Mouse (Mus musculus) mature B cell (primary cell): ENCODE data around the gene Ninj1.

Experiments
- in situ Hi-C: fragments of 300-500 bp; cut with MboI; formaldehyde crosslinking; loops from 2 replicates; pipeline ENCODE4 v1.14.3; 2019

The Ninj1 gene

DNA sequence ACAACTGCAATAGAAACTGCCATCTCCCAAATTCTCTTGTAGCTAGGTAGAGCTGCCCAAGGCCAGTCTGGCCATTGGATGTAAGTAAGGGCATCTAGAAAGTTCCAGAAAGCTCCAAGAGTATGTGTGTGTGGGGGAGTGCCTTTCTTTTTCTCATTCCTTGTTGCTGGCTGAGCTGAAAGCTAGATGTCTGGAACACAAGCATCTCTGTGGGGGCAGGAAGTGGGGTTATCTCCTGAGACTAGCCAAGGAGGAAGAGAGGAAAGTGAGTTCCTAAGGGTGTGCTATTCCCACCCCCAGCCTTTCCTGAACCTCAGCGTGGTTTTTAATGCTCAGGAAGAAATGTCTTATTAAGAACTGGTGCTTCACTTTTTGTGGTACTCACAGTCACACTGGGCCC, 15.6 kb upstream of the Ninj1 start:
- in situ Hi-C loops: no loop called here

DNA sequence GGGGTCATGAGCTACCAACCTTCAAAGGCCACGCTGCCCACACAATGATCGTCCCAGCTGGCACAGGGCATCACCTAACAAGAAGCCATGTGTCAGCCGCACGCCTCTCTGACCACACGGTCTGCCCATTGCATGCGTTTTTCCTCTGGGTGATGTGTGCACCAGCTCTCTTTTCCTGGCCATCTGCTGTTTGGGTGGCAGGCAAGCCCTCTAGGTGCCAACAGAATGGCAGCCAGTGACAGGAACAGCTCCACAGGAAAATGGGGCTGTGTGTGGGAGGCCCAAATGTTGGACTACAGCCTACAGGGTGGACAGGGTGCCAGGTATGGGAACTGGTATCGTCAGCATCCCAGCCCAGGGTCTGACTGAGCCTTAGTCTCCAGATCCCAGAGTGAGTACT, 14.9 kb upstream of the Ninj1 start:
- in situ Hi-C loops: no loop called here

DNA sequence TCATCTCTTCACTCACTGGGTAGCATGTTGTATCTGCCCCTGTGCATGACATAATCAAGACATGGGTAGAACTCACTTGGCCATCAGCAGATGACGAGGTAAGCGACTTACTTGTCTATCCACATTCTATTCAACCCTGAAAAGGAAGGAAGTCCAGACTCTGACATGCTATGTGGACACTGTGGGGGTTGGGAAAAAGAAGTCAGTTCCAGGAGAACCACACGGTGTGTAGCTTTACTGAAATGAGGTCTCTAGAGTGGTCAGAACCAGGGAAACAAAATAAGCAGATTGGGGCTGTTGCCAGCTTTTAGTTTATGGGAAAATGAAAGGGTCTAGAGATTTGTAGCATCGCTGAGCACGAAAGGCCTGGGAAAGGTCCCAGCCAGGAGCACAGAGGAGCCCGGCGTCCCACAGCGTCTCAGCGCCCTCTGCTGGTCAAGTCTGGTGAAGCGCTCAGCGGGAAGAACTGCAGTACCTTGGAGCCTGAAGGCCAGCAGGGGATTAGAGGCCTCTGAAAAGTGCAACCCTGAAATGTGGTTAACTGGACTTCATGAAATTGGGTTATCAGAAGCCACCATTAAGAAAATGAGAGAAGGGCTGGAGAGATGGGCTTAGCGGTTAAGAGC, 14.2 kb upstream of the Ninj1 start:
- in situ Hi-C loops: no loop called here

DNA sequence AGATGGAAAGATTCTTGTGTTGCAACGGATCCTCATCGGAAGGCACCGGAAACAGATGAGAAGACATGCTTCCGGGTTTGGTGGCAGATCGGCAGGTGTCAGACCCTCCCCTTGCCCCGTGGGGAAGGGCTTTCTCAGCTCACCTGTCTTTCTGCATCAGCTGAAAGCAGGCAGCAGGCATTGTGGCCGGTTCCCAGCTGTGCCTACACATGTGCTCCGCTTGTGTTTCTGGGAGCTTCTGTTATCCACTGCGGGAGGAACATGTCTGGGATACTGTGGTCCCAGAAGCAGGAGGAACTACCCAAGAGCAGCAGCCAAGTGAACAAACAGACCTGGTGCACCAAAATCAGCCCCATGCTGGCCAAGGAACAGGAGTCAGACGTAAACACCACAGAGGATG, 11.8 kb upstream of the Ninj1 start:
- in situ Hi-C loops: no loop called here

DNA sequence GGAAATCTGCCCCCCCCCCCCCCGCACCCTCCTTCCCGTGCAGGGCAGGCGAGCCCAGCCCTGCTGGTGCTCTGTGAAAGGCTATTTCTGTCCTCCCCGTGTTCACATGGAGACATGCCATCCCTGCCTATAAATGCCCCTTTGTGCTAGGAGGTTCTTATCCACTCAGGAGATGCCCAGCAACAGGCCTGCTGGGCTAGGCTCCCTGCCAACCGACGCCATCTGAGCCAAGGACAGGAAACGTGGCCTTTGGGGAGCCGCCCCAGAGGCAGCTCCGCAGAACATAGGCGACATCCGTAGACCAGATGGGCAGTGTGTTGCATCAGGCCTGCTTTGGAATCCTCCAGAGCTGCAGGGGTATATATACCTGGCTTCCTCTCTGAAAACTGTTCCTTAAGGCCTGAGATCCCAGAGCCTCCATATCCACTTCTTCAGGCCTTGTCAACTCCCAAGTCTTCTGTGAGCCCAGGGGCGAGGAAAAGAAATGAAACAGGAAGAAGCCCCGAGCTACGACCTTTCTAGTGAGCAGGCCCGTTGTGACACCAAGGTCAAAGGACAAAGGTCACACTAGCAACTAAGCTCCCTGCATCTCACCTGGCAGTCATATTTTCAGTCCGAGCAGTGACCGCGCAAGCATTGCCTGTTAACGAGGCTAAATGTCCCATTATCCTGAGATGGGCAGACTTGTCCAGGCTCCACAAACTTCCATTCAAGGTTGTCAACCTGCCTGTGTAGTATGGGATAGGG, 8.3 kb upstream of the Ninj1 start:
- in situ Hi-C loops: no loop called here

DNA sequence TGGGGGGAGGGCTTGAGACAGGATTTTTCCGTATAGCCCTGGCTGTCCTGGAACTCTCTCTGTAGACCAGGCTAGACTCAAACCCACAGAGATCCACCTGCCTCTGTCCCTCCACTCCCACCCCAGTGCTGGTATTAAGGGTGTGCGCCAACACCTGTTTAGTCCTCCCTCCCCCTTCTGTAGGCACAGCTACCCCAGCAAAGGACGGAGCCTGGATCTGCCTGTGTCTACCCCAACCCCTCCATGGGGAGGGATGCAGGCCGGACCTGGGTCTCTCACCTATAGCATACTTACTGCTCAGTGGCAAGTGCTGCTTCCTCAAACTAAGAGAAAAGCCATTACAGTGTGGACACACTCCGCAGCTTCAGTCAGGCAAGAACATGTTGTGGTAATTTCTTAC, 7.0 kb upstream of the Ninj1 start:
- in situ Hi-C loops: no loop called here

DNA sequence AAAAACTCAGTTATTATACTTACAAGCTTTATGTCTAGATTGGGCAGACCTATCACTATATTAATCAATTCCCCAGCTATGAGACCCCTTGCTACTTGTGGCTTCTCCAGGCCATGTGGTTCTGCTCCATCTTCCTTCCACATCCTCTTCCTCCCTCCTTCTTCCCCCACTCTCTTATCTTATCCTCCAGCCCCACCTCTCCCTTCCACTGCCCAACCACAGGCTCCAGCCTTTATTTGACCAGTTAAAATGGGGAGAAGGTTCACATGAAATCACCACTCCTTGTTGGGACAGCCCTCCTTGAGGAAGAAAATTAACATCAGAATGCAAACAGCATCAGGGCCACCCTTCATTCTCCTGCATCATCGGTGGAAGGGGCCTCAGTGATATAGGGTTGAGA, 6.6 kb upstream of the Ninj1 start:
- in situ Hi-C loops: no loop called here

DNA sequence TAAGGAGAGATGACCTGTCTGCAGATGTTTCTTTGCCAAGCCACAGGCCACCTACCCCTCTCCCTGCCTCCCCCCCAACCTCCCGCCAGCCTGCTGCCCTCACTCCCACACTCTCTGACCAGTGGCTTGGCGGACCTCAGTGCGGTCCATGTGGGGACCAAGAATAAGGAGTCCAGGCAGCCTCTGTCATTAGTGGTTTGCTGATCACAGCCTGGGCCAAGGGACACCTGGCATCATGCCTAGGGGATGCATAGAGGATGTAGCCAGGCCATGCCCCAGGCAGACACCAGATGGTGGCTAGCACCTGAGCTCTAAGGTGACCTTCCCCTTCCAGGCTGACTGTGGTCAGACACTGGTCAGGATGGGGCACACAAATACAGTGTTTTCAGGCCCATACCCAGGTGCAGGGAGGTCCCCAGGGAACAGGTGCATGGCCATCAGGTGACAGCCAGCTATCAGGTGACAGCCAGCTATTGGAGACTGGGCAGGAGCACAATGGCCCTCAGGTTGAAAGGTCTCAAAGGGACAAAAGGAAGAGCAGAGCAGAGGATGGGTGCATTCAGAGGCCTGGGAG, 5.8 kb upstream of the Ninj1 start:
- in situ Hi-C loops: no loop called here

DNA sequence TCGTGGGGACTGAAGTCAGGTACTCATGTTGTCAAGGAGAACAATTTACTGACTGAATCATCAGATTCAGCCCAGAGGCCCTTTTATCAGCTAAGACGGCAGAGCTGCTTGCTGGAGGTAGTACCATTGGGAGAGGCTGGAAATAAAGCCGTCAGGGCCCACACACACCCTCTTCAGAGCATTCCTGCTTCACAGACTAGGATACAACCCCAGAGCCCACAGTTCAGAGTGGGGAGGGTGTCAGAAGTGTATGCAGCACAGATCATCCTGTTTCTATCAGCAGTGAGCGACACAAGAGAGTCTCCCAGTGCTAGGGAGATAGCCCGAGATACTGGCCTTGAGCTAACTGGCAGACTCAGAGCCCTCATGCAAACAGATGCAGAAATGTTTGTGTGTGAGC, 4.1 kb upstream of the Ninj1 start:
- in situ Hi-C loops: no loop called here

DNA sequence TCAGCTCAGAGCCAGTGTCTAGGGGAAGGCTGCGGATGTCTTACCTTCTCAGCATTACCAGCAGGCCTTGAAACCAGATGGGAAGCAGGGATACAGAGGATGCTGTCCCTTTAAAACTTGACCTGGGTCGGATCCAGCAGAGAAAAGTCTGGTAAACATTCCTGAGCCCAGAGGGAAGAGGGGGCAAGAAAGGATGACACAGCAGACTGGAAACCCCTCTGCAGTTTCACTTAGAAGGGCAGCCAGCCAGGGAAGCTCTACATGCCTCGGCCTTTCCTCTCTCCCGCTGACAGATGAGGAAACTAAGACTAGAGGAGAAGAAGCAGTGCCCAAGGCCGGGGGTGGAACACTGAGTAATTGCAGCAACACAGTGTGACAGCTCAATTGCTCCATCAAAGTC, 3.6 kb upstream of the Ninj1 start:
- in situ Hi-C loops: no loop called here

DNA sequence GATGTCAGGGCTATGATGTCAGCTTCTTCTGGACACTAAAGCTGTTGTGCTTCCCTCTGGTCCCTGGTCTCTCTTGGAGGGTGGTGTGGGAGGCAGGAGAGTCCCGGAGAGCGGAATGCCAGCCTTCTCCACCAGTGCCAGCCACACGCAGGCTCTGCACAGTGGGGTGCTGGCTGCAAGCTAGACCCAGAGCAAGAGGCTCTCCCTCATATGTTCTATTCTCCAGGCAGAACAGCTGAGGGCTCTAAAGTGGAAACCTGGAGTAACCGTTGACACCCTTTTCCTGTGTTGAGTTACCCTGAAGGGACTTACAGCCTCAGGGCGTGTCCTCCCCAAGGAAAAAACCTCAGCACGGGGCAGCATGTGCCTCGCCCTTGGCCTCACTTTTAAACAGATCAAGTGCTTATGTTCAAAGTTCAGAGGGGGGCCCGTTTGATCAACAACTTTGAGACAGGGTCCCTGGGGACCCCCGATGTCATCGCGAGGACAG, 442 bp upstream of the Ninj1 start:
- in situ Hi-C loops: no loop called here

DNA sequence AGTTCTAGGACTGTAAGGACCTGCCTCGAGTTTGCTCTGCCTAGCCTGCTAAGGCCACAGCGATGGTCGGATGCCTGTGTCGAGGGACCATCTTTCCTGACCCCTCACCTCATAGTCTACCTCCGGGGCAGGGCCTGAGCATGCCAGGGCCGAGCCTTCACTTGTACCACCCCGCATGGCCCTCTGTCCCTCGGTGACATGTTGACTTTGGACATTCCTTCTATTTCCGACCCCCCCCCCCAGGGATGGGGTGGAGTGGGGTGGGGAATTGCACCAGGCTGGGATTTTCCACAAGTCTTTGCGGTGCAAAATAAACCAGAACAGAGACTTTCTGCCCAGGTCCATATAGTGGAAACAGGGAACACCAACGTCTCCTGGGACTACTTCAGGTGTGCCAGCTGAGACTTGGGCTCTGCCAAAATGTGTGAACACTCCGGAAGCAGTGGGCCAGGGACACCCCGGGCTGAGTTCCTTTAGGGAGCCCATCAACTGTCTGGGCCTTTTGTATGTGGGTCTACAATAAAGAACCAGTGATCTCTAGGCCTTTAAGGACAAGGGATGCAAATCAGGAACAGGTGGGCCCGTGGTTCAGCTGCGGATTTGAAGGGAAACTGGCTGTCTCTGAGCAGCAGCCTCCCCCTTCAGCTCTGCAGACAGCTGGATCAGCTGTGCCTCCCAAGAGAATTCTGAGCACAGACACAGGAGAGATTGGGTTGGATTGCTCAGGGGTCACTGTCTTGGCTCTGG, 1.1 kb downstream of the Ninj1 start:
- in situ Hi-C loops: no loop called here

DNA sequence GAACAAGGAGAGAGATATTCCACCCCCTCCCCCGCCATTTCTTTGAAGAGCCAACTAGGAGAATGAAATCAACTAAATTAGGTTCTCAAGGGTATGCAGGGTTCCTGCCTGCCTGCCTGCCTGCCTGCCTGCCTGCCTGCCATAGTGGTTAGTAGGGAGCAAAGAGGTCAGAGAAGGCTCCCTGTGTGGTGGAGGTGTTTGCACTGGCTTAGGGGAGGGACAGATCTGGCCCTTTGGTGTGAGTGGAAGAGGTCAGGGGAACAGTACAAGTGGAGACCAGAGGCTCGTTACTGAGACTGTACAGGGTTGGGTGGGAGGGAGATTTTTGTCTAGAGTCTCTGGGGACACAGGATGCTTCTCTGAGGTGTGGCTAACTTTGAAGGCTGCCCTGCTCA, 1.7 kb downstream of the Ninj1 start:
- in situ Hi-C loops: no loop called here

DNA sequence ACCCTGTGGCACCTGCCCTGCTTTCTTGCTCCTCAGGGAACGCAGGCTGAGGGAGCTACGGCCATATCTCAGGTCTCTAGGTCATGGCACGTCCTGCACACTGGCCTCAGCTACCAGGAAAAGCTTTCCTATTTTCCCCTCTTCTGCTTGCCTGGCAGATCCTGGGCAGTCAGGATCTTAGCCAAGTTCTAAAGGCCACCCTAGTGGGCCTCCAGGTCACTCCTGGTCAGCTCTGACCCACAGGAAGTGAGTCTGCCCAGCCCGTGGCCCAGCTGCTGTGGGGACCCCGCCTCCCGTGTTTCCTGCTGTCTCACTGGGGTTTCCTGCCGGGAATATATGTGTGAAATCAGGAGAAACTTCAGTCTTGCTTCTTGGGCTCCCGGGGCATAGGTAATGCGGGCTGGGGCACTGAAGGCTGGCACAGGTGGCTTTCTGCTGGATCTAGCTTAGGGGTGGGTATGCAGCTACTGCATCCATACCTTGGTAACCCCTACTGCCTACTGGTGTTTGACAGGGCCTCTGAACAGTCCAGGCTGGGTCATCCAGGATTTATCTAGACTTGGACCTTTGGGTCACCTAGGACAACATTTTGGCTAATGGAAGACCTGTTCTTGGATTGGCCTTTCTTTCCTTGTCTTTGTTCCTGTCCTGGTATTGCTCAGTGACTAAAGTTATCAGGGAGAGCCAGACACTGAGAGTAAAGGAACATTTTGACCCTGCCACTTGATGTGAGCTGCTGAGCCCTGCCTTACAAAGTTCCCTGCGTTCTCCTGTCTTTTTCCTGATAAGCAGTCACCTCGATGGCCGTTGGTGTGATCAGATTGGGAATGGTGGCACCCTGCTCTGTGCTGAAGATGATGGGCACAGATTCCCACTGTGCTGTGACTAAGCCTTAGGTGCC, 2.9 kb downstream of the Ninj1 start:
- in situ Hi-C loops: no loop called here

DNA sequence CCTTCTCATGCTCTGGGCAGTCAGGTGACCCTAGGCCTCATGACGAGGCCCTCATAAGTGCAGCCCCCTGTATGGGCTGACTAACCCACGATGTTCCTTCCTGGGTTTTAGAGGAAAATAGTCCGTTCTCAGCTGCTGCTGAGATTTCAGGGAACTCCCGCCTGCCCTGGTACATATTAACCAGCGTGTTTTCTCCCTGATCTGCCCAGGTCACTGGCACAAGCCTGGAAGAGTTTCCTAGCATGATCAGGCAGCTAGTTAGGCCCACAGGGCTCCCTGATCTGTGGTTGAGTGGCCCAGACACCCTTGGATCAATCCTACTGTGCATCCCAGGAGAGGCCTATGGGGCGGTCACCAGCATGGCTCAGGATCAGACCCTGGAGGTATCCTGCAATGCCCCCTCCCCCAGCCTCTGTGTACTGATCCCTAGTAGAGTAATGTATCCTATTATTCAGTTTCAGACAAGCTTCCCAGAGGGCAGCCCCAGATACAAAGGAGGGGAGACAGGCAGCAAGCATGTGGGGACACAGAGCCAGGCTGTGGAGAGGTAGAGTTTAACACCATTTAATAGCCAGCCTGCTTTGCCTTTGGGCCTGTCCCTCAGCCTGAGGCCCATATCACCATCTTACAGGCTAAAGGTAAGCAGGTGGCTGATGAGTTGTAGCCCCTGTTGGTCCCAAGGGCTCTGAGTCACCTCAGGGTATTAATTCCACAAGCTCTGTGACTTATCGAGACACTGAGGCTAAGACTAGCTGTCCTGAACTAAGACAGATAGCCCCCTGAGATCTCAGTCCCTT, 3.8 kb downstream of the Ninj1 start:
- in situ Hi-C loops: no loop called here

DNA sequence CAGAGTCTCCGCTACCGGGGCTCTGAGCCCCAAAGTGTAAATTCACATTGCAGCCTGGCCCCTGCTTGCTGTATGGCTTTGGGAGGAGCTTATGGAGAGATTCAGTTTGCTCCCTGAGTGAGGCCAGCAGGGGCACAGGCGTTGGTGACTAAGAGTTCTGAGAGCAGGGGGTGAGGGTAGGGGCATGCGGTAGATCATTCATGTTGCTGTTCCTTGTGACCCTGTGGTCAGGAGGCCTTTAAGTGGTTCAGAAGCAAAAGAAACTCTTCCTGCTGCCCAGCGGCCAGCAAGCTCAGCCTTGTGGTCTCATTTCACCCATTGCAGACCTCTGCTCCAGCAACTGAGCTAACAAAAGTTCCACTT, 4.4 kb downstream of the Ninj1 start:
- in situ Hi-C loops: no loop called here

DNA sequence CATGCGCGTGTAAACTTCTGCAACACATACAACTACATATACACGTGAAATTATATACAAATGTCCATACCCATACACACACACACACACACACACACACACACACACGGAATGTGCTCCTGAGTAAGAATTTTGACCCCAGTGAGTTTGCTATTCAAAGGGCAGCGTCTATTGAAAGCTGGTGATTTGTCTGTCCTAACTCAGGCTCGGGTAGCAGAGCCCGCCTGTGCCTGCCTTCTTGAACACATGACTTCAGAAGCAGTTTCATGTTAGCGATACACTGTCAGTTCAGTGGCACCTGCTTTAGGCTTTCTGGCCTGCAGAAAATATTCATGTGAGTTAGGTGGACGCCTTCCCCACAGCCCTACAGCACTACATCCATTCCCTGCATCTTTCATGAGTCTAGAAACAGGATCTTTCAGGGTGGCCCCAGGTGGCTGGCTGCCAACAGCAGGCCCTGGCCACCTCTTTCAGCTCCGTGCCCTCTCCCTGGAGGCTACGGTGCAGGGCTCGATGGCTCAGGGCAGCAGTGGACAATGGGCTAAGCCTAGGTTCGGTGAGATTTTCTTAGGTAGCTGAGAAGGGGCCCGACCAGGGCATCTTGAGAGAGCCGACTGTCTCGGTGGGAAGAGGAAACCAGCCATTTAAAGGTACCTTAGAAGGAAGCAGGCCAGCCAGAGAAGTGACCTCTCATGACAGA, 5.0 kb downstream of the Ninj1 start:
- in situ Hi-C loops: no loop called here

DNA sequence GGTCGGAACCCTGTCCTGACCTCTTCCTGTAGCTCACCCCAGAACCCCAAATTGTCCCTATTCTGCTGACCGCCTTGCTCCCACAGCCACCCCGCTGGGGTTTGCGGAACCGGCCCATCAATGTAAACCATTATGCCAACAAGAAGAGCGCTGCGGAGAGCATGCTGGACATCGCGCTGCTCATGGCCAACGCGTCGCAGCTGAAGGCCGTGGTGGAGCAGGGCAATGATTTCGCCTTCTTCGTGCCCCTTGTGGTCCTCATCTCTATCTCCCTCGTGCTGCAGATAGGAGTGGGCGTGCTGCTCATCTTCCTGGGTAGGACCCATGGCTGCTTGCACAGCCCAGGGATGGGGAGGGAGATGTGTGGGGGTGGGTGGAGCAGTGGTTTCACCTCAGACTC, 6.4 kb downstream of the Ninj1 start:
- in situ Hi-C loops: no loop called here

DNA sequence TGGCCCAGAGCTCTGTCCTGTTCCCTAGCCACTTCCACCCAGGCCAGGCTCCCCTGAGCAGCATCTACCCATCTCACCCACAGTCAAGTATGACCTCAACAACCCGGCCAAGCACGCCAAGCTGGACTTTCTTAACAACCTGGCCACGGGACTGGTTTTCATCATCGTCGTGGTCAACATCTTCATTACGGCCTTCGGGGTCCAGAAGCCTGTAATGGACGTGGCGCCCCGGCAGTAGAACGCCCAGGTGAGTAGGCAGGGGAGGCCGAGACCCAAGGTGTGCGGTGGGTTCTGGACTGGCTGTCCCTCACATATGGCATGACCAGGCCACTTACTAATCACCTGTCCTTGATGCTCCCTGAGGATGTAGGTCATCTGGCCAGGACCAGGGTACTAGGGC, 7.5 kb downstream of the Ninj1 start:
- in situ Hi-C loops: no loop called here

DNA sequence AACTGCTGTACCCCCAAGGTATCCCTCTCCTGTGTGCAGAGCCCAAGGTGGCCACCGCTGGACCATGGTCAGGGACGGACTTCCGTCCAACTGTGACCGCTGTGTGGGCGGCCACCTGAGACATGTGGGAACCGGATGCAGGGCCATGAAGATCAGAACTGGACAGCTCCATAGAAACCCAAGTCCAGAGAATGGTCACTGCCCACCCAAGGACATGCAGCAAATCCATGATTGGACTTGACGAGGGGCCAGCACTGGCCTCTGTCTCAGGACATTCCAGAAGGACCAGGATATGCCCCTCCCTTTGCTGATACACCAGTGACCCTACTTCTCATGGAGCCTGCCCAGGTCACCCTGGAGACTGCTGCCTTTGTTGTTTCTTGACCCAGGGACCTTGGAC, 8.4 kb downstream of the Ninj1 start:
- in situ Hi-C loops: no loop called here
